Comparison of ENCODE assay signal across 19 mouse cellular contexts in the genomic region with DNA sequence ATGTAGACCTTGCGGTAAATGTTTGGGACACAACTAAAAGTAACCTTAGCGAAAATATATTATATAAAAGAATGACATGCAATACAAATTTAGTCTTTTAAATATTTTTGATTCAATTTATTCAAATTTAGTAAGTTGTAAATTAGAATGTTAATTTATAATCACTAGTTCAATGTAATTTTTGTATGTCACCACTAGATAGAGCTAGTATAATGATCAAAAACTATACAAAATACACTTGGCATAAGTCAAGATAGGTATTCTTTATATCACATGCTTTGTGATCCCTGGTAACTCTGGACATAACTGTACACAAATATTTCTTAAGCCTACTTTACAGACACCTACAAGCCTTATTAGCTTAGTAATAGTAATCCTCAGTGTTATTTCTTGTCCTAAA.
"Had no signal": no experiment of that assay in that cellular context is flagged by ENCODE, and none has a peak within 500 bp of the region (broad histone marks: within the 10 kb centered on the region; RNA-seq: fewer than 3 reads in every experiment).

No protein-coding gene starts in this region.

- H3K9me3 ChIP-seq: midbrain, embryonic 10.5 days; midbrain, embryonic 12.5 days; neural tube, embryonic 15.5 days had no signal

- ATAC-seq: midbrain, embryonic 16.5 days had no signal

- H3K36me3 ChIP-seq: midbrain, embryonic 10.5 days; midbrain, embryonic 12.5 days; neural tube, embryonic 13.5 days; neural tube, embryonic 15.5 days had no signal

- DNase-seq: lung, adult 18-20 months; lung, embryonic 14.5 days; lung, postnatal 10 days; lung, postnatal 4 days; midbrain, embryonic 14.5 days; retina, postnatal 1 day; right cerebral cortex, adult 18-20 months; right cerebral cortex, postnatal 25 days; right cerebral cortex, postnatal 4 days; spleen, adult 18-20 months; thymus, adult 2 months; thymus, postnatal 25 days; thymus, postnatal 4 days had no signal

- H3K4me1 ChIP-seq: midbrain, embryonic 10.5 days; midbrain, embryonic 12.5 days; neural tube, embryonic 13.5 days; neural tube, embryonic 15.5 days had no signal

- H3K4me3 ChIP-seq: midbrain, embryonic 10.5 days; midbrain, embryonic 12.5 days; myocyte; neural tube, embryonic 13.5 days; neural tube, embryonic 15.5 days had no signal

- H3K27me3 ChIP-seq: midbrain, embryonic 12.5 days; neural tube, embryonic 13.5 days; neural tube, embryonic 15.5 days had no signal

- H3K4me2 ChIP-seq: lung, embryonic 14.5 days; midbrain, embryonic 12.5 days; neural tube, embryonic 13.5 days; neural tube, embryonic 15.5 days had no signal

- H3K27ac ChIP-seq: midbrain, embryonic 10.5 days; midbrain, embryonic 12.5 days; neural tube, embryonic 13.5 days; neural tube, embryonic 15.5 days had no signal

- H3K9ac ChIP-seq: lung, embryonic 14.5 days; midbrain, embryonic 12.5 days; neural tube, embryonic 13.5 days; neural tube, embryonic 15.5 days had no signal
